Mouse (Mus musculus) c-Kit-positive CD71-negative TER-119-negative erythroid progenitor cells, embryonic 14.5 days (primary cell): ENCODE measurements around the gene Icam4.
A peak's percentile ranks its signal among the peaks of the same experiment; 100 is the strongest.
"Not testable (repeated sequence)": the region's sequence is repeated elsewhere in the genome, so short reads cannot be mapped to it uniquely, and the experiment has no call there.

ENCODE experiments used
- DNase-seq: peaks from one replicate; pipeline ENCODE4 v3.0.0-alpha.2; 2013; ENCODE audit warnings: low read depth

Gene Icam4

DNA sequence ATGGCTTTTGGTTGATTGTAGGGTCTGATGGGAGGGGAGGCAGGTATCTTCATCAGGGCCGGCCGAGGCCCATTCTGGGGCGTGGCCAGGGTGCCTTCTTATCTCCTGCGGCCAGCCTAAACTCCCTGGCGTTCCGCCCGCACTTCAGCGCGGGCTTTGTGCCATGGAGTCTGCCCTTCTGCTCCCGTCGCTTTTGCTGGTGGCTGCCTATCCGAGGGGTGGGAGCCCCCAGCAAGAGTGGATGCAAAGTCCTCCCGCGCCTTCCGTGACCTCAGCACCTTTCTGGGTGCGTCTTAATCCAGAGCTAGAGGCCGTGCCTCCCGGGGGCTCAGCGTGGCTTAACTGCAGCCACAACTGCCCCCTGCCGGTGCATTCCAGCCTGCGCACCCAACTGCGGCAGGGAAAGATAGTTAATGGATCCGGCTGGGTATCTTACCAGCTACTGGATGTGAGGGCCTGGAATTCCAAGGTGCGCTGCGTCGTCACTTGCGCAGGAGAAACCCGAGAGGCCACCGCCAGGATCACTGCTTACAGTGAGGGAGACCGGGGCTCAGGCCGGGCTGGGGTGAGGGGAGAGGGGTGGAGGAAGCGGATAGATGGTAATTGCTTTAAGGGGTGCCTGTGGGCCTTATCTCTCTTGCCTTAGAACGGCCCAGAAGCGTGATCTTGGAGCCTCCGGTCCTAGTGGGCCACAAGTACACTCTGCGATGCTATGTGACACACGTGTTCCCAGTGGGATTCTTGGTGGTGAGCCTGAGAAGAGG, at the start of gene Icam4:
TSS of gene Icam4 (plus strand) at position 83 of the 764 bp plus-strand sequence.
- peak; percentile 77 for DNase-seq

DNA sequence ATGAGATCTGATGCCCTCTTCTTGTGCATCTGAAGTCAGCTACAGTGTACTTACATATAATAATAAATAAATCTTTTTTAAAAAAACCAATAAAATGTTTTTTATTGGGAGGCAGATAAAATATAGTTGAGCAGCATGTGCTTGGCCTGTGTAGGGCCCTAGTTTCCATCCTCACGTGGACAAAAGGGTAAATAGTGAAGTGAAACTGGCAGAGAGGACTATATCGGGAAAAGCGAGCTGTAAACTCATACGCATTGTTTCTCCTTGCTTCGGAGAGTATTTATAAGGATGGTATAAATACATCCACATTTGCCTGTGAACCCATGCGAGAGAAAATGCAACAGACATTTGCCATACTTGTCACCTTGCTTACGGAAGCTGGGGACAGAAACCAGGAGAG, 49.4 kb upstream of the Icam4 start:
- no peak for DNase-seq

DNA sequence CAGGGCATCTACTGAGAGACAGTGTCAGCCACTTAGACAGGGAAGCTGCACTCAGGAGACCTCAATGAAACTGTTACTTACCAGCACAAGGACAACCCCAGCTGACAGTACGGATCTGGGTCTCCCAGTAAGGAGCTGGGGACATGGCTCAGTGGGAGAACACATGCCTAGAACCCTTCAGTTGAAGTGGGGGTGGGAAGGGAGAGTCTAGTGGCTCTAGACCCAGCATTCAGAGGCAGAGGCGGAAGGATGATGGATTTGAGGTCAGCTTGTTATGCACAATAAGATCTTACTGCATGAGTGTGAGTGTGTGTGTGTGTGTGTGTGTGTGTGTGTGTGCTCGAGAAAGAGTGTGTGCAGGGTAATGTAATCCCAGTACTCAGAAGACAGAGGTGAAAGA, 47.0 kb upstream of the Icam4 start:
- no peak for DNase-seq

DNA sequence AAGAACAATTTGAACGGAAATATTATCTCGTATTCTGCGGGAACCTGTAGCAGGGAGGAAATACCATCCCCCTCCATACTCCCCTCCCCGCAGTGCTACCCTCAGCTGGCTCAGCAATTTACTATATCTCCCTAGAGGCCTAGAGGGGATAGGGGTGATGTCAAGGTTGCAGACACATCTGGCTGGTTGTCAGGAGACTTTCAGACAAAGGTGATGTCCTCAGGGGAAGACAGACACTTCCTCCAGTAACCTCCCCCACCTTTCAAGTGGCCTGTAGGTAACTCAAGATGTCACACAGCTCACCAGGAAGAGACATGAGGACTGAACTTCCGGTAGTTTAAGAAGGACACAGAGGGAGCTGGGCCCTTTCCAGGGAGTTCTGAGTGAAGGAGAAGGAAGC, 46.0 kb upstream of the Icam4 start:
- DNase-seq: no peak

DNA sequence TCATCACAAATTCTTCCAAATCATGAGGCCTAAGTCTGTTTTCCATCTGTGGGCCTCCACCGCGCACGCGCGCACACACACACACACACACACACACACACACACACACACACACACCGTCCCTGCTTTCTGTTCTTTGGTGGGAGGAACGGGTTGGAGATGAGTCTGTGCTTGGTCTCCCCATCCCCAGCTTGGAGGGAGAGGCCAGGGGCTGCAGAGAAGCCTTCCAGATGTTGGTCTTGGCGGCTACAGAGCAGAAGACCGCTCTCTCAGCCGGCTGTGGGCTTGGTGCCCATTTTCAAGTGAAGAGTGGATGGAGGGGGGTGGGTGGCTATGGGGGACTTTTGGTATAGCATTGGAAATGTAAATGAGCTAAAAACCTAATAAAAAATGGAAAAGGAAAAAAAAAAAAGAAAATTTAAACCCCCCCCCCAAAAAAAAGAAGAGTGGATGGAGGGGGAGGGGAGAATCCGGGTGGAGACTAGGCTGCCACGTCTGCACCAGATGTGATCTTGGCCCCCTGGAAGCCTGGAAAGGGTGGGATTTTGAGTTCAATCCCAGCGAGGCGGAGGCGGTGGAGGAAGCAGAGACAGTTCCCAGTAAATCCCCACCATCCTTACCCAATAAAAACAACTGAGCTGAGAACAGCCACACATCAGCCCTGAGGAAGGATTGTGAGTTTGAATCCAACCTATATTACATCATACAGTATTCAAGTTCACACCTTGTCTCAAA, 42.1 kb upstream of the Icam4 start:
- no peak for DNase-seq

DNA sequence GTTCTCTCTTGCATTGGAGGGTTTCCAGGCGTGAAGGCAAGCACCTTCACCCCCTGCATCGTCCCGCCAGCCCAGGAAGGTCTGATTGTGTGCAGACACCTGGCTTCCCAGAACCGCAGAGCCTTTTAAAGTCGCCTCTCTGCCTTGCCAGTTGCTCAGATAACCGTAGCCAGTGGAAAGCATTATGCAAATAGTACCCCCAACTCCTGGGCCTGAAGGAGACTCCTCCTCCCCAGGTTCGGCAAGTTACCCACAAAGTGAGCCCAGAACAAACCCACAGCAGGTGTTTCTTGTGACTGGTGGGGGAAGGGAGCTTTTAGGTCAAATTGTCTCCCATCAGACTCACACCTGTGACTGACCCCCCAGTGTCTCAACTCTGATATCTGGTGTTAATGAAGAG, 41.2 kb upstream of the Icam4 start:
- DNase-seq: no peak

DNA sequence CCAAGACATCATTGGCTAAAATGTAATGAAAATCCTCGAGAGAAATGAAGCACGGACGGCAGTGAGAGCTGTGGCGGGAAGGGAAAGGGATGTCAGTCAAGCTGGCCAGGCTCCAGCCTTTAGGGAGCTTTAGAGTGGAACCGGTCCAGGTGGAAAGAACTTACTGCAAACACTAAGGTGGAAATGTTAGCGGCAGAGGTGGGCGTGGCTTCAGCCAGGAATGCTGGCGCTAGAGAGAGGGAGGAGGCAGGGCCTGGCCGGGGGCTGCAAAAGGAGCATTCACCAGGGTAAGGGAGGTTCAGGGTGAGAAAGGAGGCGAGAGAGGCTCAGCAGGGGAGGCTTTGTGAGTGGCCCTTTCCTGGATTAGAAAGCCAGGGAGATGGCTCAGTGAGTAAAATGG, 38.3 kb upstream of the Icam4 start:
- no peak for DNase-seq

DNA sequence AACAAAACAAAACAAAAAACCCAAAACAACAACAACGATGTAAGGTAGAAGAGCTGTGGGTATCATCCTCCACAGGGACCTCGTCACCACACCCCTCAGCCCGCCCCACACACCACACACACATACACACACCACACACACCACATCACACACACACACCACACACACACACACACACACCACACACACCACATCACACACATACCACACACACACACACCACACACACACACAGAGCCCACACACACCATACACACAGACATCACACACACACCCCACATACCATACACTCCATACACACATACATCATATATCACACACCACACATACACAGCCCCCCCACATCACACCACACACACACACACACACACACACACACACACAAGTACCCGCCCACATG, 37.6 kb upstream of the Icam4 start:
- DNase-seq: no peak

DNA sequence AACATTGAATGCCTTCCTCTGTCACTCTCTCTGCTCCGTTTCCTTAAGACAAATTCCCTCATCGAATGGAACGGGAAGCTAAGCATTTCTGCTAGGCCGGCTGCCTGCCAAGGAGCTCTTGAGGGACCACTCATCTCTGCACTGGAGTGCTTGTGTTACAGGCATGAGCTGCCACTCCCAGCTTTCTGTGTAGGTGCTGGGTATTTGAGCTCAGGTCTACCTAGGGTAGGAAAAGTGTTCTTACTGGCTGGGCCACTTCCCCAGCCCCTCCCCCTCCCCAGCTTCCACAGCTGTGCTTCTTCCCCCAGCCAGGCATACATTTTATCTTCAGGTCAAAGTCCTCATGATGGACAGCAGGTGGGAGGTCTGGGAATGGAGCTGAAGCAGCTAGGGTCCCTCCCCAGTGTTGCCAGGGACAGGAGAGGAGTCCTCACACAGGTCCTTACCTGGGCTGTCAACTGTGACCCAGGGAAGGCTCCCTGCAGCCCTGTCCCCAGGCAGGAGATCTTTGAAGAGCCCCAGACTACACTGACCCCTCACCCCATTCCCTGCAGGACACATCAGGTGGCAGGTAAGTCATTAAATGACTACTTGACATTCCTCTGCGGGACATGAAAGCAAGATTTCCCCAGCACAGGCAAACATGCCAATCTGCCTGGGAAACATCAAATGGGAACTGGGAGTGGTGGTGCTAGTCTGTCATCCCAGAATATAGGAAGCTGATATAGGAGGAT, 35.8 kb upstream of the Icam4 start:
- no peak for DNase-seq

DNA sequence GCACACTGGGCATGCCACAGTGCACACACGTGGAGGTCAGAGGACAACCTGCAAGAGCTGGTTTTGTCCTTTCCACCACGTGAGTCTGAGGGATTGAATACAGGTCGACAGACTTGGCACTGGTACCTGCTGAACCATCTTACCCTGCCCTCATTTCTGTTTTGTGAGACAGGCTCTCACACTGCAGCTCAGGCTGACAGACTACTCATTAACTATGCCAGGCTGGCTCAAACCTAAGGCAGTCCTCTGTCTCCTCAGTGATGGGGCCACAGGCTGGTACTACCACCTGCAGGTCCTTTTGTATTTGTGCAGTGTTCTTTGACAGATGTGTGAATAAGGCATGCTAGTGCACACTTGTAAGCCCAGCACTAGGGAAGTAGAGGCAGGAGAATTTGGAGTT, 34.1 kb upstream of the Icam4 start:
- no peak for DNase-seq

DNA sequence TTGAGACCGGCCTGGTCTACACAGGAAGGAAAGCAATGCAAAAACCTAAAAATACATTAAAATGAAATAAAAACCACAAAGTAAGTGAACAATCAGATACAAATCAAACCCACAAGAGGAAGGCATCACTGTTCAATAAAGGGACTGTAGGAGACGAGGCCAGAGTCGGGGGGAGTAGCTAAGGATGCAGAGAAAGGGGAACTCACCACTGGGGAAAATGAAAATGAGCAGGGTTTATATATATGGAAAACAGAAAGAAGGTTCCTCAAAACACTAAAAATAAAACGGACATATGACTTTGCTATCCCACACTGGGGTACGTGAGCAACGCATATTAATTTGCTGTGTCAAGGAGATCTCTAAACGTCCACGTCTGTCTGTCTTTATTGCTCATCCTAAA, 32.1 kb upstream of the Icam4 start:
- DNase-seq: no peak

DNA sequence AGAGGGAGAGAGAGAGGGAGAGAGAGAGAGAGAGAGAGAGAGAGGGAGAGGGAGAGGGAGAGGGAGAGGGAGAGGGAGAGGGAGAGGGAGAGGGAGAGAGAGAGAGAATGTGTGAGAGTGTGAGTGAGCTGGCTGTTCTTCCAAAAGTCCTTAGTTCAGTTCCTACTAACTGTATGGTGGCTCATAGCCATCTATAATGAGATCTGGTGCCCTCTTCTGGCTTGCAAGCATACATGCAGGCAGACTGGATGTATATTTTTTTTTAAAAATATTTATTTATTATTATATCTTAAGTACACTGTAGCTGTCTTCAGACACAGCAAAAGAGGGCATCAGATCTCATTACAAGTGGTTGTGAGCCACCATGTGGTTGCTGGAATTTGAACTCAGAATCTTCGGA, 30.8 kb upstream of the Icam4 start:
- DNase-seq: not testable (repeated sequence)

DNA sequence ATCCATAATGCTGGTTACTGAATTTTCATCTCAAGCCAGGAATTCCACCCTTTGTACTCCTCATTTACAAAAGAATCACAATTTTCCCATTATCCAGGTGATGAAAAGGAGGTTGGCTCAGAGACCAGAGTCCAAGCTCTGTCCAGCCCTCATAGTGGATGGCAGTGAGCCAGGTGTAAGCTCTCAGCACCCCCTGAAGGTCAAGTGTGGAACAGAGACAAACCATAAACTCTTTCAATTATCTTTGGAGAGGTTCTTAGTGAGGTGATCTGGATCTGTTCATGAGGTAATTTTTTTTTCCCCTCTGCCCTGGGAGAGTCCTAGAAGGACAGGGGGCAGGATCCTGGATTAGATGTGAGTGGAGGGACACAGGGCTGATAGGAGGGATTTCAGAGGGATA, 28.4 kb upstream of the Icam4 start:
- no peak for DNase-seq

DNA sequence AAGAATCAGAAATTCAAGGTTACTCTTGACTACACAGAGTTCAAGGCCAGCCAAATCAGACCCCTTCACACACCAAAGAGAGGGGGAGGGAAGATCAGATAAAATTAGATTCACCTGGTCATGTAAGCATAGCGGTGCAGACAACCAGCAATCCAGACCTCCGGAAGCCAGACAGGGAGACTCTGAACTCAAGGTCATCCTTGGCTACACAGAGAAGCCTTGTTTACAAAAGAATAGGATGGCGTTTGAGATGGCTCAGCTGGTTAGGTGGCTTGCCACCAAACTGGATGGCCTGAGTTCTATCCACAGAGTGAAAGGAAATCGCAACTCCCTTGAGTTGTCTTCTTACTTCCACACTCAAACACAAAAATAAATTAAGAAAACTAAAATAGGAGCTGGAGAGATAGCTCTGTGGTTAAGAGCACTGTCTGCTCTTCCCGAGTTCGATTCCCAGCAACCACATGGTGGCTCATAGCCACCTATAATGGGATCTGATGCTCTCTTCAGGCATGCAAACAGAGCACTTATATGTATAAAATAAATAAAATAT, 27.4 kb upstream of the Icam4 start:
- no peak for DNase-seq

DNA sequence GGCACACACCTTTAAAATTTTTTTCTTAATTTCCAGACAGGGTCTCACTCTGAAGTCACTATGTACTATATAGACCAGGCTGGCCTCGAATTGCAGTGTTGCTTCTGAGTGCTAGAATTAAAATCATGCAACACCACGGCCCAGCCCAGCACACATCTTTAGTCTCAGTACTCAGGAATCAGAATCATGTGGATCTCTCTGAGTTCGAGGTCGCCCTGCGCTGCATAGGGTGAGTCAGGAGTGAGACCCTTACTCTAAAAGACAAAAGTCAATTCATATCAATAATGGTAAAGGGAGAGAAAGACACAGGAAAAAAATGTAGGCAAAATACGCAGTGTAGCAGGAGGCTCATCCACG, 26.9 kb upstream of the Icam4 start:
- no peak for DNase-seq

DNA sequence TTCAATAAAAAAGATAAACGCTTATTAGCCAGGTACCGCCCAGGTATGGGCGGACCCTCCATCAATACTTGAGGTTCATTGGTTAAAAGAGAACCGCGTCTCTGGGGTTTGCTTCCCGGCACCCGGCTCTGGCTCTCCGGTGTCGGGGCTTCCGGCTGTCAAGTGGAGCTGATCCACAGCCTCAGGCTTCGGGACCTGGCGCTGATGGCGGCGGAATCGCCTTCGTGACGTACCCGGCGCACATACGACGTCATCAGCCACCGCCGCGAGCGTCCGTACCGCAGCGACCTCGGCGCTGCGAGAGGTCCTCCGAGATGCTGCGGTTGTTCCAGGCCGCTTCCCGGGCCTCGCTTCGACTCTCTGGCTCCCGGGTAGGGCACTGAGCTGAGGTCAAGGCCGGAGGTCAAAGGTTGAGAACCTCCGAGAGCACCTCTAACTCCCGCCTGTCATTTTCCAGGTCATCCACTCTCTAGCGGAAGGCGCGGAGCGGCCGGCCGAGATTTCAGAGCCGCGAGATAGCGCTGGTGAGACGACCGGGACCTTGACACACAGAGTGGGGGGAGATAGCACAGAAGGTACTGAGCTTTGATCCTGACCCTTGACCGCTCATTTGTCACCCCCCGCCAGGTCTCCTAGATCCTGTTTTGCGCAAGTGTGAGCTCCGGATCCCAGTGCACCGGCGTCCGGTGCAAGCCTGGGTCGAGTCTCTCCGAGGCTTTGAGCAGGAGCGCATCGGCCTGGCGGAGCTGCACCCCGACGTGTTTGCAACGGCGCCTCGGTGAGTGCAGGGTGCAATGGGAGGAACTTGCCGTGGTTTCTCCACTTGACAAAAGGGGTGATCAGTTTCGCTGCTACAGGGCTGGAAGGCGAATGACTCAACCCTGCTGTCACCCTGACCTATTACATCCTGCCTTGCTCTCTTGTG, 26.3 kb upstream of the Icam4 start, which contains the start of gene Mrpl4:
TSS of gene Mrpl4 (plus strand) at position 112 of the 925 bp plus-strand sequence.
- DNase-seq: peak; percentile 76

DNA sequence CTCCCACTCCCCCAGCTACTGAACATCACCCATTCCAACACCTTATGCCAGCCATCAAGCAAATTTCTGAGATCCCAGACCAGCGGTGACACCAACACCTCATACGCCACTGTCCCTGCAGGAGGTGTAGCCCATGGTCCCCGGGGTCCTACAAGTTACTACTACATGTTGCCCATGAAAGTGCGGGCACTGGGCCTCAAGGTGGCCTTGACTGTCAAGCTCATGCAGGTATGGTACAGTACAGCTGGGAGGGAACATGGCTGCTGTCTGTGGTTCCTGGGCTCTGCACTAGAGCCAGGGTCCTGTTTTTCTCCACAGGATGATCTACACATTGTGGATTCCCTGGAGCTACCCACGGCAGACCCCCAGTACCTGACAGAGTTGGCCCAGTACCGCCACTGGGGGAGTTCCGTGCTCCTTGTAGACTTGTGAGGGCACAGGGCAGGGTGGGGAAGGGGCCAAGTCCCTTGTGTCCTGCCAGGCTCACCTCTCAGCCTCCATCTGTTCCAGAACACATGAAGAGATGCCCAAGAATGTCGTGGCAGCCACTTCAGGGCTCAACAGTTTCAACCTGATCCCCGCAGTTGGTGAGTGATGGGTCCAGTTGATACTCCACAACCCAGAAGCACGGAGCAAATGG, 21.7 kb upstream of the Icam4 start:
- DNase-seq: no peak

DNA sequence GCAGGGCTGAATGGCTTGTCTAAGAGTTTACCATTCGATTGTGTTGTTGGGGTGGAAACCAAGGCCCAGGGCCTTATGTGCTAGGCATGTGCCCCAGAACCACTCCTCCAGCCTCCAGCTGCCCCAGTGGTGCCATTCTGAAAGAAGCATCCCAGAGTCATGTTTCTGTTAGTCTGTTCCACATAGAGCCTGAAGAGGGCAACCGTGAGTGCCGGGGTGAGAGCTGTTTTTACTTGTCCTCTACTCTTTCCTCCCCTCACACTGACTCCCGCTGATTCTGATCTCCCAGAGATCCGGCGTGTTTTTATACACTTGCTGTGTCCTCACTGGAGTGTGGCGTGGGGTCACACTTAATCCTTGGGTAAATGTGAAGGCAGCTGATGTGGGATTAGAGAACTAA, 21.2 kb upstream of the Icam4 start:
- DNase-seq: no peak

DNA sequence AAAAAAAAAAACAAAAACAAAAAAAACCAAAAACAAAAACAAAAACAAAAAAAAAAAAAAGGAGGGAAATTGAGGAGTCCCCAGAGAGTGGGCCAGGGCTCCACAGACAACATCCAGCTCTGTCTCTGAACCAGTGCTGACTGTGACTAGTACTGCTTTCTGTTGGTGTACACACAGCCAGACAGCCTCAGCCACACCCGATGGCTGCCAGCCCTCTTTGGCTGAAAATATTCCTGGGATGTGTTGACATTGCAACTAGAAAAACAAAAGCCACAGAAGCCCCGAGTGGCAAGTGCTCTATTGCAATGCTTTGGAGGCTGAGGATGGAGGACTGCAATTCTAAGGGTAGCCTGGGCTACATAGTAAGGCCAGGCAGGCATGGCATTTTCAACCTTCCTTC, 18.8 kb upstream of the Icam4 start:
- DNase-seq: no peak

DNA sequence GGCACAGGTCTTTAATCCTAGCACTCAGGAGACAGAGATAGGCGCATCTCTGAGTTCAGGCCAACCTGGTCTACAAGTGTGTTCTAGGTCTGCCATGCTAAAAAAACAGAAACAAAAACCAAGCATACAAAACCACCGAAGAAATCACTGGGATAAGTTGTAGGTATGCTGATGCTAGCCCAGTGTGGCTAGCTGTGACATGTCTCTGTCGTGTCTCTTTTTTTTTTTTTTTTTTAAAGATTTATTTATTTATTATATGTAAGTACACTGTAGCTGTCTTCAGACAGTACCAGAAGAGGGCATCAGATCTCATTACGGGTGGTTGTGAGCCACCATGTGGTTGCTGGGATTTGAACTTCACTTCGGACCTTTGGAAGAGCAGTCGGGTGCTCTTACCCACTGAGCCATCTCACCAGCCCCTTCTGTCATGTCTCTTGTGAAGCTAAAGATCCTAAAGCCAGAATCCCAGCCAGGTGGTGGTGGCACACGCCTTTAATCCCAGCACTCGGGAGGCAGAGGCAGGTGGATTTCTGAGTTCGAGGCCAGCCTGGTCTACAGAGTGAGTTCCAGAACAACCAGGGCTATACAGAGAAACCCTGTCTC, 18.1 kb upstream of the Icam4 start:
- not testable (repeated sequence) for DNase-seq

DNA sequence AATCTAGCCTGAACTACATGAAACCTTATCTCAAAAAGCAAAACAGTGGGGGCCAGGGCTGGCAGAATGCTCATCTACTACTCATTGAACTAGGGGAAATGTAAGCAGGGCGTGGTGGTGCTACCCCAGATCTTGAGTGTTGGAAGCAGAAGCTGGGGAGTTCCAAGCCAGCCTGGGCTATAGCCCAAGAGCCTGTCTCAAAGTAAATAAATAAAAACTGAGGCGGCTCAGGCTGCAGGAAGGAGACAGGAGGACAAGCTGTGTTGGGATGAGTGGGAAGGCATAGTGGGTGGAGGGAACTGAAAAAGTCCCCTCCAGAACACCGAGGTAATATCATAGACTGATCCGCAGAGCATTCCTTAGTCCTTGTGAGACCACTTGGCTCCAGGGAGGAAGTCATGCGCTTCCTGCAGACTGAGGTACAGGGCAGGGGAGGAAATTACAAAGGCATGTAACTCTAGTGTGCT, 17.3 kb upstream of the Icam4 start:
- DNase-seq: no peak
